Mouse (Mus musculus) stomach, postnatal 0 days (tissue): ENCODE data around the gene As3mt.

Source experiments
- CTCF ChIP-seq: IDR thresholded peaks from 2 replicates; pipeline ENCODE4 v1.5.1; 2016; ENCODE audit warnings: antibody characterized with exemption, low read depth, mild to moderate bottlenecking, moderate library complexity
- EP300 ChIP-seq: optimal IDR thresholded peaks from 2 replicates; pipeline ENCODE3; 2016; ENCODE audit warnings: antibody characterized with exemption

- TF ChIP-seq CTCF (no peak), EP300 (no peak)
Observed at GRCm38 (mm10) chr19:46658348-46658747, 48.9 kb upstream of the As3mt start.
